Mouse (Mus musculus) liver, embryonic 14.5 days (tissue): ENCODE measurements around the gene Gm17662. TPM values are rescaled to one million over a fixed set of nuclear protein-coding genes. Genes with fewer than 3 reads are reported as not detected.

Experiments used
- ATAC-seq: fragments of 200-750 bp; cut with Nextera tagmentation; 2 replicates; pipeline ENCODE4 v1.8.0; 2017; ENCODE audit warnings: moderate number of reproducible peaks, mild to moderate bottlenecking, moderate library complexity; ENCODE audit not compliant: insufficient read depth
- DNase-seq, 3 experiments: peaks; one replicate each; pipeline ENCODE4 v3.0.0-alpha.2; 2012 to 2013; ENCODE audit warnings: low read depth in 3 of 3, low spot score in 3 of 3
- H3K27ac ChIP-seq: fragments of 300-500 bp; sonication (generic); 2 replicates; pipeline ENCODE4 v1.5.1; 2014; ENCODE audit warnings: moderate library complexity, mild to moderate bottlenecking, control low read depth, inconsistent platforms
- H3K27me3 ChIP-seq: fragments of 300-500 bp; sonication (generic); 2 replicates; pipeline ENCODE4 v1.6.1; 2014; ENCODE audit warnings: mild to moderate bottlenecking, low read length, moderate library complexity; ENCODE audit not compliant: control insufficient read depth, insufficient read depth
- H3K36me3 ChIP-seq: fragments of 300-500 bp; sonication (generic); replicated peaks from 2 replicates; pipeline ENCODE4 v1.6.1; 2014; ENCODE audit warnings: low read depth; ENCODE audit not compliant: control insufficient read depth, insufficient read depth
- H3K4me1 ChIP-seq, 2 experiments: fragments of 200-500 bp in 1 of 2; fragments of 300-500 bp in 1 of 2; sonication (generic) in 1 of 2; replicated peaks; 2 replicates each; pipeline ENCODE4 v1.6.1; 2012 to 2014; ENCODE audit warnings: antibody characterized with exemption in 1 of 2, inconsistent platforms in 1 of 2, low read length in 1 of 2; ENCODE audit not compliant: control insufficient read depth in 2 of 2, insufficient read depth in 2 of 2
- H3K4me2 ChIP-seq: fragments of 300-500 bp; sonication (generic); 2 replicates; pipeline ENCODE4 v1.6.1; 2014; ENCODE audit warnings: low read depth, mild to moderate bottlenecking, control low read depth, moderate library complexity
- H3K4me3 ChIP-seq, 2 experiments: fragments of 200-500 bp in 1 of 2; fragments of 300-500 bp in 1 of 2; sonication (generic) in 1 of 2; 2 replicates each; pipeline ENCODE4 v1.5.1; 2012 to 2014; ENCODE audit warnings: low read depth in 2 of 2, low read length in 2 of 2, mild to moderate bottlenecking in 2 of 2, control low read depth in 1 of 2, inconsistent platforms in 1 of 2, moderate library complexity in 1 of 2; ENCODE audit not compliant: insufficient read depth in 1 of 2
- H3K9ac ChIP-seq: fragments of 300-500 bp; sonication (generic); replicated peaks from 2 replicates; pipeline ENCODE4 v1.6.1; 2014; ENCODE audit warnings: mild to moderate bottlenecking, control low read depth, moderate library complexity
- H3K9me3 ChIP-seq: fragments of 300-500 bp; sonication (generic); 2 replicates; pipeline ENCODE4 v1.6.1; 2016; ENCODE audit warnings: low read length, mixed read lengths; ENCODE audit not compliant: control insufficient read depth
- CTCF ChIP-seq: IDR thresholded peaks from 2 replicates; pipeline ENCODE4 v1.5.1; 2016; ENCODE audit warnings: antibody characterized with exemption, low read depth, control low read depth
- EP300 ChIP-seq: IDR thresholded peaks from 2 replicates; pipeline ENCODE4 v1.6.1; 2016; ENCODE audit warnings: antibody characterized with exemption, low read depth
- WGBS: fragments of 180-500 bp; shearing (Covaris S2); extraction: QIAGEN DNeasy Blood & Tissue Kit; methylation state at CpG from one replicate; pipeline ENCODE4 v1.1.7; 2014; ENCODE audit not compliant: insufficient replicate concordance; 5-methylcytosine and 5-hydroxymethylcytosine counted together
- polyA plus RNA-seq, 2 experiments: library from polyadenylated mRNA; depleted of rRNA in 1 of 2; stranded (reverse) in 1 of 2; unstranded in 1 of 2; fragments of >200 nt; fragmentation: Nextera tagmentation in 1 of 2; extraction: Ambion mirVana in 1 of 2; gene quantifications; 2 replicates each; pipeline versions ENCODE4 v1.2.1 to v1.2.3; 2012 to 2014

Gm17662 gene
- polyA plus RNA-seq, 2 experiments = not detected

DNA sequence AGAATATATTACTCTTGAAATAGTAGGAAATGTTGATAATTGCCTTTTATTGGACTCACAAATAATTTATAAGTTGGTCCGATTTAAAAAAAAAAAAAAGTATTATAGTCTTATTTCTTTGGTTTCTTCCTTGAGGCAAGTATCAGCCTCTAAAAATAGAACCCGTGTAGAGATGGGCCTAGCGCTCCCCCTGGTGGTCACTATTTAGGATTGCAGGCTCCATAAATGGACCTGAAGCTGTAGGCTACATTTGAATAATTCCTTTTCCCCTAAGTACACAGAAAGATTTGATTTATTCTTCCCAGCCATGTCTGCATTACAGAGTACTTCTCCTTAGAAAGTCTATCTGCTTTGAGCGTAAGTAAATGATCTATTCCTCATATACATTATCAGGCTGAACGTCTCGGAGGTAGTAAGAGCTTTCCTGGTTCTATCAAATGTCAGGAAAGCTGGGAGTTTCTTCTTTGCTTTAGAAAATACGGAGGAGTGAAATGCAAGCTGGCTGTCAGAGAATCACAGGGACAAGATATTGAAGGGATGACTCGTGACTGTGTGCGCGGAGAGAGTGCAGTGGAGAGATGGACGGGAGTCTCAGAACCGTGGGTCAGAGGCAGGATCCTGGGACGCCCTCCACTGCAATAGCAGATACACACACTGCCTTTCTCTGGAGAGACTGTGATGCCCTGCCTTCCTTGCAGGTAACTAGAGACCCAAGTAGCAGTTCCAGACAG is 37.0 kb downstream of the Gm17662 start:
- Histone ChIP-seq H3K9ac (no peak overlapping the region), H3K27me3 (no peaks in the 10 kb centered on the region), H3K4me1 (no peaks in the 10 kb centered on the region; a peak in 1 of 4 replicates), H3K9me3 (no peaks in the 10 kb centered on the region), H3K27ac (no peak overlapping the region), H3K4me2 (no peak overlapping the region), H3K36me3 (no peaks in the 10 kb centered on the region), H3K4me3 (no peak overlapping the region)
- ATAC-seq (no peak), DNase-seq (no peak)
- TF ChIP-seq EP300 (no peak), CTCF (peak; percentile 77)
- WGBS = 50% methylated on average over 13 of the region's 13 CpGs

DNA sequence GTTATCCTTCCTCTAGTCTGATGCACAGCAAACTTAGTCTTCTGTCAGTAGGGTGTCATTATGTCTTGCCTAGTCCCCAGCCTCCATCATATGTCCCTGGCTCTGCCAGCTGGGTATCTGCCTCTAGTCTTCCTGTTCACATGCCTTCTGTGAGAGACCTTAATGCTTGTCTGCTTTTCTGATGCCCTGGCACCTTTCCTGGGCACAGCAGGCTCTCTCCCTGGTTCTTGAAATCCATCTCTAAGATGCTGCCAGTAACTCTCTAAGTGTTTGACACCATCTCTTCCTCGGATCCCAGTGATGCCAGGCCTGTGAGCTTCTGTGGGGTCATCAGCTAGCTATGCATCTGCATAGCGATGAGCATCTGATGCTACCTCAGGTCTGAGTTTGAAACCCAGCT is 45.7 kb downstream of the Gm17662 start:
- no peak overlapping the region for H3K4me2 ChIP-seq
- TF ChIP-seq EP300 (no peak), CTCF (no peak)
- no peak overlapping the region for H3K4me3 ChIP-seq
- WGBS = 46% methylated on average over 2 of the region's 2 CpGs
- no peaks in the 10 kb centered on the region for H3K4me1 ChIP-seq
- no peaks in the 10 kb centered on the region for H3K27me3 ChIP-seq
- no peak overlapping the region for H3K9ac ChIP-seq
- no peak for ATAC-seq
- no peak for DNase-seq
- H3K36me3 ChIP-seq = no peaks in the 10 kb centered on the region
- no peaks in the 10 kb centered on the region for H3K9me3 ChIP-seq
- no peak overlapping the region for H3K27ac ChIP-seq

DNA sequence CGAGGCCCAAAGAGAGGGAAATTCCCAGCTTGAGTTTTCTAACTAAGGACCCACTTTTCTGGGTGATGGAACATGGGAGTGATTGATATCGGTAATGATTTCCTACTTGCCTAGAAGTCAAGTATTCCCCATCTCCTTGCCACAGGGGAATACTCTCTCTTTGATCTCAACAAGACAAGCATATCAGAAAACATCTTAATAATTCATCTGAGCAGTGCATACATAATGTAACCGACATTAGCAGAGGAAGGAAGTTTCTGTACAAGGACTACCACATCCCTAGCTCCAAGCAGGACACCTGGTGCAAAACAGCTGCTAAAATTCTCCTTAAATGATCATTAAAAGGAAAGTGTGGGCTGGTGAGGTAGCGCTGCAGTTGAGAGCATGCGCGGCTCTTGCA is 47.9 kb downstream of the Gm17662 start:
- TF ChIP-seq CTCF (no peak), EP300 (no peak)
- no peaks in the 10 kb centered on the region for H3K4me1 ChIP-seq
- H3K27ac ChIP-seq = no peak overlapping the region
- 63% methylated on average over 6 of the region's 6 CpGs for WGBS
- ATAC-seq (no peak), DNase-seq (no peak)
- H3K4me3 ChIP-seq = no peak overlapping the region
- H3K36me3 ChIP-seq = no peaks in the 10 kb centered on the region
- H3K27me3 ChIP-seq = no peaks in the 10 kb centered on the region
- no peak overlapping the region for H3K9ac ChIP-seq
- no peak overlapping the region for H3K4me2 ChIP-seq
- no peaks in the 10 kb centered on the region for H3K9me3 ChIP-seq

Other genes starting within 250 kb of the Gm17662 start
- 16.5 and 21.8 TPM in 2 replicates for gene C8b, start 91.0 kb upstream of the Gm17662 start, polyA plus RNA-seq (2012; rRNA removed)
- 28.4 and 29.1 TPM in 2 replicates for gene C8b, start 91.0 kb upstream of the Gm17662 start, polyA plus RNA-seq (2014; fragmentation: Nextera tagmentation; extraction: Ambion mirVana)
- gene C8a, start 19.1 kb downstream of the Gm17662 start, polyA plus RNA-seq (2012; rRNA removed) = 6.5 and 12.4 TPM in 2 replicates
- gene C8a, start 19.1 kb downstream of the Gm17662 start, polyA plus RNA-seq (2014; fragmentation: Nextera tagmentation; extraction: Ambion mirVana) = 10.2 and 10.3 TPM in 2 replicates
- gene Fyb2, start 56.1 kb downstream of the Gm17662 start, polyA plus RNA-seq (2012; rRNA removed) = 0.09 and 0.10 TPM in 2 replicates
- gene Fyb2, start 56.1 kb downstream of the Gm17662 start, polyA plus RNA-seq (2014; fragmentation: Nextera tagmentation; extraction: Ambion mirVana) = 0.06 and 0.09 TPM in 2 replicates